15 mouse cellular contexts compared by ENCODE assay signal in the genomic region with DNA sequence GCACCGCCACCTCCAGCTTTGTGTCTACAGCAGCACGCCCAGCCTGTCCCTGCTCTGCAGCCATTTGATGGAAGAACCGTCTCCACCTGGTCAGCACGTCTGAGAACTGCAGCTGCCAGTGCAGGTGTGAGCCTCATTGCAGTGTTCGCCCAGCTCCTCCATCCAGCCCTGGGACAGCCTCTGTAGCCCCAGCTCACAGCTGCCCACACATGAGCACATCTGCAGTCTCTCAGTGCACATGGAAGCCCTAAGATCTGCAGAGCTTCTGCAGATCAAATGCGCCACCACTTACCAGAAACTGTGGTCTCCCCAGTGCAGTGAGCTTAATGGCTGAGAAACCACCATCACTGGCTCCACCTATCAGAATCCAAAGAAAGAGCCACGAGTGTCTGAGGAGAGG.
"Had no signal": no experiment of that assay in that cellular context is flagged by ENCODE, and none has a peak within 500 bp of the region (broad histone marks: within the 10 kb centered on the region; RNA-seq: fewer than 3 reads in every experiment).

No protein-coding gene starts in this region.

- H3K4me3 ChIP-seq: intestine, embryonic 15.5 days; layer of hippocampus, adult 2 months; limb, embryonic 12.5 days; liver, embryonic 15.5 days; myocyte; neural tube, embryonic 15.5 days had no signal

- H3K27me3 ChIP-seq: intestine, embryonic 15.5 days; limb, embryonic 12.5 days; liver, embryonic 15.5 days; neural tube, embryonic 15.5 days had no signal

- H3K36me3 ChIP-seq: intestine, embryonic 15.5 days; liver, embryonic 15.5 days; neural tube, embryonic 15.5 days had no signal

- H3K4me1 ChIP-seq: limb, embryonic 12.5 days had no signal

- H3K9me3 ChIP-seq: intestine, embryonic 15.5 days; limb, embryonic 12.5 days; liver, embryonic 15.5 days; neural tube, embryonic 15.5 days had no signal

- ATAC-seq: intestine, embryonic 15.5 days; lung, postnatal 0 days had no signal

- H3K27ac ChIP-seq: intestine, embryonic 15.5 days; kidney, postnatal 0 days; limb, embryonic 12.5 days; liver, embryonic 15.5 days; neural tube, embryonic 15.5 days had no signal

- H3K4me2 ChIP-seq: intestine, embryonic 15.5 days; limb, embryonic 12.5 days; liver, embryonic 11.5 days; liver, embryonic 15.5 days; neural tube, embryonic 15.5 days had no signal

- H3K9ac ChIP-seq: intestine, embryonic 15.5 days; limb, embryonic 12.5 days; liver, embryonic 15.5 days; neural tube, embryonic 15.5 days had no signal

- DNase-seq: kidney, postnatal 36 days; lung, adult 2 months; lung, postnatal 36 days; midbrain, embryonic 14.5 days; right cerebral cortex, adult 18-20 months; right cerebral cortex, postnatal 25 days had no signal
